Mouse (Mus musculus) megakaryocyte, embryonic 14.5 days (primary cell): ENCODE data around the gene Rbm39. TPM values are rescaled to one million over a fixed set of nuclear protein-coding genes. Genes with fewer than 3 reads are reported as not detected.
"Not testable (repeated sequence)": the region's sequence is repeated elsewhere in the genome, so short reads cannot be mapped to it uniquely, and the experiment has no call there.

Experiments used
- H3K27me3 ChIP-seq: replicated peaks from 2 replicates; pipeline ENCODE3; 2012; ENCODE audit warnings: inconsistent platforms
- H3K36me3 ChIP-seq: replicated peaks from 2 replicates; pipeline ENCODE3; 2012; ENCODE audit warnings: low read length, inconsistent platforms, mixed read lengths
- H3K4me1 ChIP-seq: 2 replicates; pipeline ENCODE4 v1.6.1; 2012; ENCODE audit warnings: inconsistent platforms
- H3K4me3 ChIP-seq: replicated peaks from 2 replicates; pipeline ENCODE3; 2012; ENCODE audit warnings: moderate library complexity, mild to moderate bottlenecking, inconsistent platforms
- H3K9me3 ChIP-seq: 2 replicates; pipeline ENCODE4 v1.6.1; 2012; ENCODE audit warnings: inconsistent platforms
- FLI1 ChIP-seq: IDR thresholded peaks from 2 replicates; pipeline ENCODE4 v1.6.1; 2012; ENCODE audit warnings: low read length, inconsistent platforms, mixed read lengths
- GATA1 ChIP-seq: IDR thresholded peaks from 3 replicates; pipeline ENCODE4 v1.6.1; 2012; ENCODE audit warnings: mixed read lengths, low read length, inconsistent platforms, borderline replicate concordance
- polyA plus RNA-seq: library from polyadenylated mRNA; stranded (reverse); fragments of >175 nt; gene quantifications from 2 replicates; pipeline ENCODE4 v1.2.3, GENCODE M21; 2012; ENCODE audit warnings: low replicate concordance; ENCODE audit not compliant: insufficient read depth

Gene Rbm39
- polyA plus RNA-seq, 1 experiment: 230 TPM

GRCm38 (mm10) chr2:156197129-156197911 is 17.3 kb upstream of the Rbm39 start:
- H3K36me3 ChIP-seq: peaks cover 22% of the 10 kb centered on the region
- H3K27me3 ChIP-seq: no peaks in the 10 kb centered on the region
- peaks cover 47% of the 10 kb centered on the region for H3K4me1 ChIP-seq
- peak overlapping the region; percentile 98 for H3K4me3 ChIP-seq
- H3K9me3 ChIP-seq: no peaks in the 10 kb centered on the region
- TF ChIP-seq FLI1 (no peak), GATA1 (no peak)

- Histone ChIP-seq H3K36me3 (peaks cover 20% of the 10 kb centered on the region), H3K9me3 (no peaks in the 10 kb centered on the region), H3K4me3 (peak within 1 kb of the TSS; percentile 98), H3K27me3 (no peaks in the 10 kb centered on the region), H3K4me1 (peaks cover 53% of the 10 kb centered on the region)
- TF ChIP-seq GATA1 (no peak), FLI1 (no peak)
Observed at GRCm38 (mm10) chr2:156196302-156197128, 16.5 kb upstream of the Rbm39 start, which contains the start of gene Phf20. Gene Phf20, plus strand, starts transcription at chr2:156196466.

GRCm38 (mm10) chr2:156194571-156194970 is 14.5 kb upstream of the Rbm39 start:
- TF ChIP-seq FLI1 (no peak), GATA1 (no peak)
- Histone ChIP-seq H3K36me3 (peaks cover 8% of the 10 kb centered on the region), H3K27me3 (no peaks in the 10 kb centered on the region), H3K4me3 (no peak overlapping the region), H3K9me3 (no peaks in the 10 kb centered on the region), H3K4me1 (peaks cover 62% of the 10 kb centered on the region)

GRCm38 (mm10) chr2:156193066-156193862 is 13.2 kb upstream of the Rbm39 start:
- no peaks in the 10 kb centered on the region for H3K36me3 ChIP-seq
- peaks cover 55% of the 10 kb centered on the region for H3K4me1 ChIP-seq
- no peaks in the 10 kb centered on the region for H3K27me3 ChIP-seq
- H3K4me3 ChIP-seq: no peak overlapping the region
- no peaks in the 10 kb centered on the region for H3K9me3 ChIP-seq
- TF ChIP-seq GATA1: no peak
- no peak for TF ChIP-seq FLI1

DNA sequence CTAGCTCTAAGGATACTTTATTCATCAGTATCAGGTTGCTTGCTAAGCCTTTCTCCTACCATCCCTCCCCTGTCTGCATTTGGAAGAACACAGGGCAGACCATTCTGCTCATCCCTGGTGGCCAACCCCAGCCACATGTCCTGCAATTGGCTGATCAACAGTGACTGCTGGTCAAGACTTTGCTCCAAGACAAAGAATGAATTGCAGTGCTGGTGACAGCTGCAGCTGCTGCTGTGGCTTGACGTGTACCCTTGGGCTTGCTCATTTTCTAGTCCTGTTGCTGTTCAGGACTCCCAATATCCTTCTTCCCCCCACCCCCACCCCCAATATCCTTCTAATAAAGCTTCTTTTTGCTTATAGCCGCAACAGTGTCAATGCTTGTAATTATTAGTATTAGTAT is 12.0 kb upstream of the Rbm39 start:
- no peak overlapping the region for H3K4me3 ChIP-seq
- H3K27me3 ChIP-seq: no peaks in the 10 kb centered on the region
- TF ChIP-seq GATA1 (no peak), FLI1 (no peak)
- H3K36me3 ChIP-seq: no peaks in the 10 kb centered on the region
- no peaks in the 10 kb centered on the region for H3K9me3 ChIP-seq
- peaks cover 52% of the 10 kb centered on the region for H3K4me1 ChIP-seq

GRCm38 (mm10) chr2:156191540-156191939 is 11.5 kb upstream of the Rbm39 start:
- TF ChIP-seq GATA1 (no peak), FLI1 (no peak)
- Histone ChIP-seq H3K9me3 (no peaks in the 10 kb centered on the region), H3K4me1 (peaks cover 52% of the 10 kb centered on the region), H3K36me3 (no peaks in the 10 kb centered on the region), H3K4me3 (no peak overlapping the region), H3K27me3 (no peaks in the 10 kb centered on the region)

- peak overlapping the region; percentile 77 for H3K4me3 ChIP-seq
- peaks cover 50% of the 10 kb centered on the region for H3K4me1 ChIP-seq
- no peaks in the 10 kb centered on the region for H3K36me3 ChIP-seq
- no peaks in the 10 kb centered on the region for H3K27me3 ChIP-seq
- TF ChIP-seq FLI1: no peak
- TF ChIP-seq GATA1: no peak
- H3K9me3 ChIP-seq: no peaks in the 10 kb centered on the region
Observed at GRCm38 (mm10) chr2:156190004-156190896, 10.2 kb upstream of the Rbm39 start.

- H3K36me3 ChIP-seq, H3K9me3 ChIP-seq, H3K27me3 ChIP-seq, H3K4me3 ChIP-seq: not testable (repeated sequence)
- H3K4me1 ChIP-seq: peaks cover 46% of the 10 kb centered on the region
Observed at GRCm38 (mm10) chr2:156189241-156189640, 9.2 kb upstream of the Rbm39 start.

GRCm38 (mm10) chr2:156181592-156181991 is 1.6 kb upstream of the Rbm39 start:
- H3K36me3 ChIP-seq: peaks cover 26% of the 10 kb centered on the region
- peaks cover 40% of the 10 kb centered on the region for H3K4me1 ChIP-seq
- H3K4me3 ChIP-seq: peak overlapping the region; percentile 72
- no peaks in the 10 kb centered on the region for H3K27me3 ChIP-seq
- H3K9me3 ChIP-seq: no peaks in the 10 kb centered on the region
- TF ChIP-seq FLI1: no peak
- TF ChIP-seq GATA1: no peak
